Mouse (Mus musculus): Measurements from ENCODE around the gene Pkp4. TPM values are rescaled to one million over a fixed set of nuclear protein-coding genes. Genes with fewer than 3 reads are reported as not detected.

Gene Pkp4
- 10.9 and 11.6 TPM in 2 replicates for polyA plus RNA-seq (2015; fragmentation: Nextera tagmentation; extraction: Ambion mirVana)

DNA sequence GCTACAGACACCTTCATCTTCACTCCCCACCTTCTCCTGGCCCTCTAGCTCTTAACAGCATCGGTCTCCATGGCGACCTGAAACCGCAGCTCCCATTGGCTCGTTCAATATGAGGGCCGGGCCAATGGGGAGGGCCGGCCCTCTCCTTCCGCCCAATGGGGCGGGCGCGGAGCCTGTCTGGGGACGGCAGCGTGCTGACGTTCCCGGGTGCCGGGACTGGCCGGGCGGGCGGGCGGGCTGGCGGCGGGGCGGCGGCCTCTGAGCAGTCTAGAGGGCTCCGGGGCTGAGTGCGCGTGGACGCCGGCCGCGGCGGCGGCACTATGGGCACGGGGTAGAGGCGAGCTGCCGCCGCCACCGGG is at the start of gene Pkp4, which contains the start of gene Ccdc148:
Pkp4 (plus strand) TSS at position 246 of the 359 bp plus-strand sequence.
Ccdc148 (minus strand) TSS at position 79 of the 359 bp plus-strand sequence.
- peak; percentile 91 for DNase-seq (ENCODE audit: low spot score)

DNA sequence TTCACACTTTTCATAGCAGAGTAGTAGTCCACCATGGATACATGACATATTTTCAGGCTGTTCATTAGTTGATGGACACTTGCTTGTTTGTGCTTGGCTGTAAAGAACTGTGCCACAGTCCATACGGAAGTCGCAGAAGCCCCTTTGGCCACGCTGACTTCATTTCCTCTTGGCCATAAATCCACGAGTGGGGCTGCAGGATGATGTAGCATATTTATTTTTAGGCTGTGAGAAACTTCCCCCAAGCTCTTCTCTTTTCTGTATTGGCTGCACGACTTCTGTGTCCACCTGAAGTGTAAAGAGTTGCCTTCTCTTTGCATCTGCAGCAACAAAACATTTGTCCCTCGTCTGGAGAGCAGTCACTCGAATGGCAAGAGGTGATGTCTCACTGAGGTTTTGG is 31.6 kb upstream of the Pkp4 start:
- no peak for DNase-seq (ENCODE audit: low spot score)

DNA sequence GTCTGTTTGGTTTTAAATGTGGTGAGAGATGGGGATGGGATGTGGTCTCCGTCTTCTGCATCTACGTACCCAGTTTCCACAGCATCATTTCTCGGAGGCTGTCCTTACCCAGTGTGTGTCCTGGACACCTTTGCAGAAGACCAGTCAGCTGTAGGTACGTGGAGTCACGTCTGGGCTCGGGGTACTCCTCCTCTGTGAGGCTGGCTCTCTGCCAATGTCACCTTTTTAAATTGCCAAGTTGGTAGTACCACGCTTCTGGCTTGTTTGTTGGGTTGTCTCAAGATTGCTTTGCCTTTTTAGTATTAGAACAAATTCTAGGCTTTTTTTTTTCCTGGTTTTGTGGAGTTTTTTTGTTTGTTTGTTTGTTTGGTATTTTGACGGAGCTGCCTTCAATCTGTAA is 30.8 kb upstream of the Pkp4 start:
- DNase-seq (ENCODE audit: low spot score), result no peak

DNA sequence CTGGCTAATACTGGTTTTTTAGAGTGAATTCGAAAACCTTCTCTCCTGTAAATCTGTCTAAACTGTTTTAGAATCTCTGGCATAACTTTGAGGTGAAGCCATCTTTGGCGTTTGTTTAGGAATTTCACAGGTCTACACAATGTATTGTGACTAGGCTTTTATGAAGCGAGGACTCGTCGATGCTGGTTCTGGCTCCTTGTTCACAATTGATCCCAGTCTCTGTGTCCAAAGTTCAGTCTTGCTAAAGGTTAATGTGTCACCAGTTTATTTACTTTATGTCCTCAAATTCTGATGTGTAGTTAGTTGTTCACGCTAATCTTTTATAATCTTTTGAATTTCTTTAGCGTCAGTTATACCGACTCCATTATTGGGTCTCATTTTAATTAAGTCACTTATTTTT is 29.6 kb upstream of the Pkp4 start:
- DNase-seq (ENCODE audit: low spot score), result no peak

DNA sequence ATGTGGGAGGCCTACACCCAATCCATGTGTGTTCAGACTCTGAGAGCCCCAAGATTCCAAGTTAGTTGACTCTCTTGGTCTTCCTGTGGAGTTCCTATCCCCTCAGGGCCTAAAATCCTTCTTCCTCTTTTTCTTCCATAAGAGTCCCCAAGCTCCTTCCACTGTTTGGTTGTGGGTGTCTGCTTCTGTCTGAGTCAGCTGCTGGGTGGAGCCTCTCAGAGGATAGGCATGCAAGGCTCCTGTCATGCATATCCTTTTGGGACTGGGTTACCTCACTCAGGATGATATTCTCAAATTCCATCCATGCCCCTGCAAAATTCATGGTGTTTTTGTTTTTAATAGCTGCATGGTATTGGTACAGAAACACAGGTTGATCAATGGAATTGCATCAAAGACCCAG is 5.2 kb upstream of the Pkp4 start:
- DNase-seq (ENCODE audit: low spot score), result no peak

DNA sequence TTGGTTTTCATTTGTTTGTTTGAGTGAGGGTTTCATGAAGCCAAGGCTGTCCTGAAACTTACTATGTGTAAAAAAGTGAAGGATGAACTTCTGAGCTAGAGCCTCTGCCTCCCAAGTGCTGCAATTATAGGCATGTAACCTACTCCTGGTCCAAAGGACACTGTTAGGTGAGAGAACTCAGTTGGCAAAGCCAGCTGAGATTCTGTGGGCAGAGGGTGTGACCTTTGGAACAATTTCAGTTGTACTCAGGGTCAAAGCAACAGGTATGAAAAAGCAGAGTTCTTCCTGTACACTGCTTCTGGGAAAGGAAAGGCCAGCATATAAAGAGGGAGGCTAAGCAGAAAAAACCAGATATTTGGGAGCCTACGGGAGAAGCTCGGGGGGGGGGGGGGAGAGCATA is 2.5 kb upstream of the Pkp4 start:
- DNase-seq (ENCODE audit: low spot score), result no peak

DNA sequence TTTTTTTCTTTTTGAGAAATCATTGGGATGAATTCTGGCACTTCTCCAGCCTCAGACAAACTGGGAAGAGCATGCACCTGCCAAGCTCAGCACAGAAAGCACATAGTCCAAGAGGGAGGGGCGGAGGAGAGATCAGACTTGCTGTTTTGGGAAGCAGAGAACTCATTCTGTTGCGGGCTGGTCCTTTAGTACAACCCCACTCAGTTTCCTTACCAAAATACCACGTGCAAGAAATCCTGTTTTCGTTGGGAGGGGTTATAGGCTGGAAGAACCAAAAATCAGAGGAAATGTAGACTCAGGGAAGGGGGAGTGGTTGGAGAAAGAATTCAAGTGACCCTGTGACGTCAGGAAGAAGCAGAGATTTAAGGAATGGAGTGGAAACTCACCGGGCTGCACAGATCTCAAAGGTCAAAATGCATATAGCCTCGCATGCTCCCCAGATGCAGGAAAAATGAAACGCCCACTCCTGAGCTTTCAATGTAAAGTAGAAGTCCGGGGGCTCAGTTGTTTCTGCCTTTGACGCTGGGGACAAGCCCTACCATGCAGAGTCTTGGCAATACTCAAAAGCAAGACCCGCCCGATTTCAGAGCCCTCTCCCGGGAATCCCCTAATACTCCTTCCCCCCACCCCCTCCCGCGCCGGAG is 567 bp upstream of the Pkp4 start:
- DNase-seq (ENCODE audit: low spot score), result no peak

DNA sequence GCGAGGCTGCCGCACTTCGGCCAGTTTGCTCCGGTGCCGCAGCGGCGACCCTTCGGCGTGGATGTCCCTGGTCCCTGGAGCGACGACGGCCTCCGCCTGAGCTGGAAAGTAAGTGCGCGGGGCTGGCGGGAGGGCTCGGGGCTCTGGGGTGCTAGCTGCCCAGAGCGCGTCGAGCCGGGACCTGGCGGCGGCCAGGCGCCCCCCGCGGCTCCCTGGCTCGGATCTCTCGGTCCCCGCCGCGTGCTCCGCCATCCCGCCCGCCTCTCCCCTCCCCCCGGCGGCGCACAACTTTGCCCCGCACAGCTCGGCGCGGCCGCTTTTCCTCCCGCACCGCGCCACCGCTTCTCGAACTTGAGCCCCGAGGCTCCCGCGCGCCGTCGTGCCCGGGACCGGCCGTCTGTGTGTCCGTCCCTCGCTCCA is 381 bp downstream of the Pkp4 start:
- DNase-seq (ENCODE audit: low spot score), result no peak

DNA sequence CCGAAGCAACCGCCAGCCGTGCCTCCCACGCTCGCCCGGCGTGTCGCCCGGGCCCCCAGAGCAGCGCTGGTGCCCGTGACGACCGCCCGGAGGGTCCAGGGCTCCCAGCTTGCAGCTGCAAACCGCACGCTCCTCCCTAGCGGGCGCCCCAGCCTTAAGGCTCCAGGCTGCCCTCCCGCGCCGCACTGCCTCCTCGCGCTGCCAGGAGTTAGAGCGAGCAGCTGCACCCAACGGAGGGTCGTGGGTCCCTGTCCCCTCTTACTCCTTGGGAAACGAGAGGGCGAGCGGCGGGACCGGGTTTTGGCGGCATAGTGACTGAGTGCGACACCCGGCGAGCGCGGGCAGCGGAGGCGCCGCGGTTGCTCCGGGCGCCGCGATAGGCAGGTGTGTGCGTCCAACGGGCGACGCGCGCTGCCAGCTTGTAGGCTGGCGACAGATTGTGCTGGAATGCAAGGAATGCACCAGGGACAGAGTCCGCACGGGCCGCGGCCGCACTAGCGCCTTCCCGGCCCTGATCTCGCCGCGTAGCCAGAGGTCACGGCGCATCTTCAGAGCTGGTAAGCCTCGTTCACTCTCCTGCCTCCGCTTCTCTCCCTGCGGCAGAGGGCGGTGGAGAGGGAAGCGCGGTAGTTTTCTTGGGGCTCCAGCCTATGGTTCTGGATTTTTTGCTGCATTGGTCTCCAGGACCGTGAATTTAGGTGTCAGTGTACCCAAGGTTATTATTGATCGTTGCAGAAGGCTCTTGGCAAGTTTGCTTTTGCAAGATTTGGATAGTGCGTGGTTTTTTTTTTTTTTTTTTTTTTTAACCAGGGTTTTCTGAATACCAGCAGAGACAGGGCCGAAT is 1.0 kb downstream of the Pkp4 start:
- DNase-seq (ENCODE audit: low spot score), result peak; percentile 62

DNA sequence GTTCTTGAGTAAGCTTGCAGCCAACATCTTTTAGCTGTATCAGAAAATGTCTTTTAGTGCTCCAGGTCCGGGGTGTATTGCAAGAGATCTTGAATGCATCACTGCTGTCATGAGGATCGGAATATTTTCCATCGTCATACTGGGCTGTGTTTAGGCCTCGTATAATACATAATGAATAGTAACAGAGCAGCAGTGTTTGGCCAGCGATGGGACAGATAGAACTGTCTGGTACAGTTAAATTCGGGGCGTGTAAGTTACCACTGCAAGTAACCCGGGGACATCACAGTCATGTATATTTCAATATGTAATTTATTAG is 1.6 kb downstream of the Pkp4 start:
- DNase-seq (ENCODE audit: low spot score), result no peak

DNA sequence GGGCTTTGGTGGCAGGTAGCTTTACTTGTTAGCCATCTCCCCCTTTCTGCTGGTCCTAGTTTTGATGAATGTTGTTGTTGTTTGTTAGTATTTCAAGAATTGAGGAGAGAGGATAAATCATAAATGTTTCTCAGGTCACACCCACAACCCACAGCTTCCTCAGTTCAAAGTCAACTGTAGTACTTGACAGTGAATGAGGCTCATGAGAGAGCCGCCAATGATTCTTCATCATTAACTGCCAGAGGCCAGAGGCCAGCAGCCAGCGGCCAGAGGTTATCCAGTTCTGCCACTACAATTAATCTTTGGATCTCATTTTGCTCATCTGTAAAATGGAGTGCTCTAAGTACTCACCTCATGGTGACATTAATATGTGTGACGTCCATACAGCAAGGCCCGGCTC is 6.3 kb downstream of the Pkp4 start:
- no peak for DNase-seq (ENCODE audit: low spot score)

DNA sequence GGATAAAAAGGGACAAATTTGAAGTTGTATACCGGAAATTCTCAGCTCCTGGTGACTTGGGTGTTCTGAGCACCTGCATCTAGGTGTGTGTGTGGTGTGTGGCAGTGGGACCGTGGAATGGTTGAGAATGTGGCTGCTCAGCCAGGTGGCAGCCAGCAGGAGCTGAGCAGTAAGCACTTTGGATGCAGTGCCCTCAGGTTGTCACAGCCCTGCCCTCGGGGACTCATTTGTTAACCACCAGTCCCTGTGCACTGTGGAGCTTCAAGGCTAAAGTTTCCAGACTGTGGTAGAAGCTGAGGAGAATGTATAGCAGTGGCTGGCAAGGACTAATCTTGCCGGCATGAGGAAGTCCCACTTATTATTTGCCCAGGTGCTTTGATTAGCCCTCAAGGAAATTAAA is 7.2 kb downstream of the Pkp4 start:
- DNase-seq (ENCODE audit: low spot score), result no peak

DNA sequence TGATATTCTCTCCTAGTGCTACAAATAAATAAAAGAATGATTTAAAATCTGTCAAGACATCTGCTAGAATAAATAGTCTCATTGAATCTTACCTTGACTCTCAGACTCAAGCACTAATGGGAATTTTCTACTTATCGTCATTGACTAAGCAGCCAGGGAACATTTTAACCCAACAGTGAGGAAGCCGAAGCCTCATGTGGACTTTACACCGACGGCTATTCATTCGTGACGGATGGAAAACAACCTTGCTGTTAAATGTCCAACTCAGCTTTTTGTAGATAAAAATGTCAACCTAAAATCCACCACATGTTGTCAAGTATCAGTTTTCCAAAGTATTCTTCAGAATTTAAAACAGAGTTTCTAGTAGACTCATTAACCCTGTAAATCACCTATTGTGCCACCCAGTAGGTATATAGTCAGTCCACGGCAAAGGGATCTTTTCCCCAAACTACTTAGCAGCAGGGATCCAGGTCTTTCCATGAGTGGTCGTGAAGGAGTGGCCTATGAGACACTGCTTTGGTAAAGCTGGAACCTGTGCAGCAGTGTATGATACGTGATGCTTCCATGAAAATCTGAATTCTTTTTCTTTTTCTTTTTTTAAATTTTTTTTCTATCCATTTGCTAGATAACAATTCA is 9.0 kb downstream of the Pkp4 start:
- DNase-seq (ENCODE audit: low spot score), result no peak

DNA sequence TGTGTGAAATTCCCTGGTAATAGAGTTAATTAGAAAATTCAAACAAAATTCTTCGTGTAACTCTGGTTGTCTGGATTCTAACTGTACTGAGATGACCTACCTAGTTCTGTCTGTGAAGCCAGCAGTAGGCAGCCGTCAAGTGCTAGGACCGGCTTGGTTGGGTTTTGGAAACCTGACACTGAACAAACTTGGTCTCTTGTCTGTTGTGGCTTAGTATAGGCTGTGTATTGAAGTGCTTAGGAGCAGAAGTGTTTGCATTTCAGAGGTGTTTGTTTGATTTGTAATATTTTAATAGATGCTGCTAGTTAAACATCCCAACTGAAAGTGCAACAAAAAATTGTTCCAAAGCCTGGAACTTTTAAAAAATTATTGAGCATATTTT is 9.5 kb downstream of the Pkp4 start:
- DNase-seq (ENCODE audit: low spot score), result no peak

DNA sequence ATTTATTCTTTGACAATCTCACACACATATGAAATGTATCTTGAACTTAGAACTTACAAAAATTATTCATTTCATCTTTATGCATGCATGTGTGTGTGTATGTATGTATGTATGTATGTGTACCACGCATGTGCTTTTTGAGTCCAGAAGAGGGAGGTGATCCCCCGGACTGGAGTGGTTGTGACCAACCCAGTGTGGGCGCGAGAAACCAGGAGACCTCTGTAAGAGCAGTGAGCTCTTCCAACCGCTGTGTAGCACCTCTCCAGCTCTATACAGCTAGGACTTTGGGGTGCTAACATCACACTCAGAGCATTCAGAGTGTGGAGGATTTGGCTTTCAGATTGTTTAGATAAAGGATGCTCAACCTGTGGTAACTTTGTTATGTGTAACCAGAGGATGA is 9.9 kb downstream of the Pkp4 start:
- DNase-seq (ENCODE audit: low spot score), result no peak

DNA sequence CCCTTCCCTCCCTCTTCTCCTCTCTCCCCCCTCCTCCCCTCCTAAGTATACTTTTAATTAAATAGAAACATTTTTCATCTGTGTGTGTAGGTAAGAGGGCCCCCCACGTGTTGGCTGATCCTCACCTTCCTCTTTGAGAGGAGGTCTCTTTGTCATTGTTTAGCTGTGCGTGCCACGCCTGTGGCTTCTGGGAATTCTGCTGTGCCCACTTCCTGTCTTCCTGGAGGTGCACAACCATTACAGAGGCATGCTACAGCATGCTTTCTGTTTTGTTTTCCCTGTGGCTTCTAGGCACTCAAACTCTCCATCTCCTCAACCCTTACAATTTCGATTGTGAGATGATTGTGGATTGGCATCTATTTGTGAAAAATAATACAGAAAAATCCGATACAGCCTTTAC is 10.9 kb downstream of the Pkp4 start:
- no peak for DNase-seq (ENCODE audit: low spot score)

DNA sequence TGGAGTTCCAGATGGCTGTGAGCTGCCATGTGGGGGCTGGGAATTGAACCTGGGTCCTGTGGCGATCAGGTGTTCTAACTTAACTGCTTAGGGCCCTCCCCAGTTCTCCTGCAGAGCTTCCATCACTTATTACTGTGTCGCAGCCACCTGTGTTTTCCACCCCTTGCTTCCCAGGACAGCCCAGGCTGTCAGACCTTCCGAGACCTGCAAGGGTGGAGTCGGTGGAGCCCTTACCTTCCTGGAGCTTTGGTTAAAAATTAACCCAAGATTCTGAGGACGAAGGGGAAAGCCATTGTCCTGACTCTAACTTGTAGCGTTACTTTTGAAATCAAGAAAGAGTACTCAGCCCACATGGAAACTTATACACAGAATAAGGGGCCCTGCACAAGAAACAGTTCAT is 15.3 kb downstream of the Pkp4 start:
- no peak for DNase-seq (ENCODE audit: low spot score)

DNA sequence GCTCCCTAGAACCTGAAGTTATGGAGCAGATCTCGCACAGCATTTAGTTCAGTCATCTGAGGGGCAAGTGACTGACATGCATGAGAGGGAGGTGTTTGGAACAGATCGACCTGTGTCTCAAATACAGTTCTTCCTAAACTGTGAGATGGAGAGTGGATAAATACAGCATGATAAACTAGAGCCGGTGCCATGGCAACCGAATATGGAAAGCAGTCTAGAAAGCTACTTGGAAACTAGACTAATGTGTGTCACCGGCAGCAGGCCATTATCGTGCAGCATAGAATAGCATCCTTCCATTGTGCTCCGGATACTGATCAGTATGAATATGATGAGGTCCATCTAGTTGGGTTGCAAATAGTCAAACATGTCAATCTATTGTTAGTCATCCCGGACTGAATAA is 17.5 kb downstream of the Pkp4 start:
- DNase-seq (ENCODE audit: low spot score), result no peak

DNA sequence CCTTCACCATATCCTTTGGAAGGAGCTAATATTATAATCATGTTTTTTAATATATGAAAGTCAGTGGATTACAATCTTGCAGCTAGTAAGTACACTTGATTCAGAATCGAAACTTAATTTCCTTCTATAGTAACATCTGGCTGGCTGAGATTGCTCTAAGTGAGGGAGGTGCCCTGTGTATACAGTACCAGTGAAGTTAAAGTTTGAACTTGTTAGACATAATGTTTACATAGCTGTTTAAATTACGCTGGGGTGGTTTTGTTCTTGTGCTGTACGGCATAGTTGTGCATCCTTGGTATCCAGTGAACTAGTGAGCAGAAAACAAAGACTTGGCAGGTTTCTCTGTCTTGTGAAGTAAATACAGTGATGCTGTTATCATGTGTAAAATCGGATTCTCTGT is 18.3 kb downstream of the Pkp4 start:
- DNase-seq (ENCODE audit: low spot score), result no peak

DNA sequence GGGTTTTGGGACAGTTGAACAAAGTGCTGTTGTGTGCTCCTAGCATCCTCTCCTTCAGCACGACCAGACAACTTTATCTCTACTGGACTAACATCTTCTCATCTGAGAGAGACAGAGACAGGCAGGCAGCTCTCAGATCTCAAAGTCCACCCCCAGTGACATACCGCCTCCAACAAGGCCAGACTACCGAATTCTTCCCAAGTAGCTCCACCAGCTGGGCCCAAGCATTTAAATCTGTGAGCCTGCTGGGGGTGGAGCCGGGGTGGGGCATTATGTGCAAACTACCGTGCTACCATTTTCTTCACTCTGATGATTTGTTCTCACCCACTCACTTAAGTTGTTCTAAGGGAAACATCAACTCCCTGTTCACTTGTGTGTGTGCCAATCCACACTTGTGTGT is 18.8 kb downstream of the Pkp4 start:
- DNase-seq (ENCODE audit: low spot score), result no peak

DNA sequence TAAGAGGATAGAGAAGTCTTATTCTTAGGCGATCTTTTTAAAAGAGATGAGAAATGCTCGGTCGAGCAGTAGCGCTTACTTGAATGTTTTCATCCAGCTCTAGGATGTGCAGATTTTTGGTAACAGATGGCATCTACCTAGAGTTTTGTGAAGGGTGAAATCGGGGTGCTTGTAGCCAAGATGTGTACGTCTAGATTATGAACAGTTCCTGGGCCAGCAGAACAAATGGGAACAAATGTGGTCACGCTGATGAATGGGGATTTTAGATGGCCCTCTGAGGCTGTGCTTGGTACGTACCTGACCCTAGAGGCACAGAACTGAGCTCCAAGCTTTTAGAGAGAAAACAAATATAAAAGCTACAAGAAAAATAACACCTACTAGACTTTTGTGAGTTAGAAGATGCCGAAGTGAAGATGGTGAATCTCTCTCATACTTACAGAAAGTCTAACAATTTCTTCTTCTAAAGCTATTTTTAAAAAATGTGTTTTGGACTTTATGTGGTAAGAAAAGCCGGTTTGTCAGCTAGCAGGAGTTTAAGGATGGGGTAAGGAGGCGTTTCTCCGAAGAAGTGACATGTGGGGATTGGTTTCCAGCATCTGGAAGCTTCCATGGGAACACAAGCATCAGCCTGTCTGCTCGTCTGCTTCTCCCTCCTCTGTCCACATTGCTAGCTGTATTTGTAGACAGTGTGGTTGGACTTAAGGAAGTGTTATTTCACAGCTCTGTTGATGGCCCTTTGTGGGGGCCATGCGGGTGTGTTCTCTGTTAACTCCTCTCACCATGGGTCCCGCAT is 20.9 kb downstream of the Pkp4 start:
- no peak for DNase-seq (ENCODE audit: low spot score)

DNA sequence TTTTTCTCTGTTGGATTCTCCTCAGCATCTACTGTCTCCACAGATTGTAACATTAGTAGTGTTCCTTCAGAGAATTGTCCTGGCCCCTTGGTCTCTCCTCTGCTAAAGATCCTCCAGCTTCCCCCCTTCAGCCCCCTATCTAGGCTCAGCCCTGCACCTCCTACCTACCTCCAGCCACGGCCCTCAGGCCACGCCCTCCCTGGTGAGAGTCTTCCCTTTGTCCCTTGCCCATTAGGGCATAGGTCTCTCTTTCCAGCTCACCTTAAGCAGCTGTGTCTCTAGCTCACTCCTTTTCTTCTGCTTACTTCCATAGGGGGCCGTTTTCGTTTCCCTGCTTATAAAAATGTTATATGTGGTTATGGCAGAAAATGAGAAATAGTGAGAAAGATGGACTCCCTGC is 22.9 kb downstream of the Pkp4 start:
- DNase-seq (ENCODE audit: low spot score), result no peak

All from thymus, postnatal 0 days (tissue).